9 mouse cellular contexts compared by ENCODE assay signal in genomic region chr15:27779398-27779797, GRCm38 (mm10).
DNase-seq lines count a peak whose midpoint lies in the region; ATAC-seq lines count a peak whose summit lies in the region.
"Had no signal": no experiment of that assay in that cellular context is flagged by ENCODE, and none has a peak within 500 bp of the region (broad histone marks: within the 10 kb centered on the region; RNA-seq: fewer than 3 reads in every experiment).

No protein-coding gene starts in this region.

- no peak overlapping the region for H3K9ac ChIP-seq in lung, embryonic 16.5 days (ENCODE audit: low read length)
- no peak overlapping the region for H3K9ac ChIP-seq in forebrain, embryonic 15.5 days (replicated peaks)
- no peak overlapping the region for H3K9ac ChIP-seq in stomach, embryonic 15.5 days

- no peaks in the 10 kb centered on the region for H3K36me3 ChIP-seq in lung, embryonic 16.5 days (ENCODE audit: control insufficient read depth, insufficient read depth, low read length)
- H3K36me3 ChIP-seq in forebrain, embryonic 15.5 days: no peaks in the 10 kb centered on the region
- no peaks in the 10 kb centered on the region for H3K36me3 ChIP-seq in stomach, embryonic 15.5 days

- WGBS in lung, embryonic 16.5 days: 36% methylated on average over 11 of the region's 11 CpGs
- WGBS in forebrain, embryonic 15.5 days: 40% methylated on average over 11 of the region's 11 CpGs
- WGBS in stomach, embryonic 15.5 days: 47% methylated on average over 11 of the region's 11 CpGs

- H3K27me3 ChIP-seq in lung, embryonic 16.5 days (ENCODE audit: control insufficient read depth, insufficient read depth, low read depth, low read length): no peaks in the 10 kb centered on the region
- H3K27me3 ChIP-seq in forebrain, embryonic 15.5 days: no peaks in the 10 kb centered on the region
- H3K27me3 ChIP-seq in stomach, embryonic 15.5 days (replicated peaks): no peaks in the 10 kb centered on the region
- H3K27me3 ChIP-seq: Patski had no signal

- H3K4me1 ChIP-seq in lung, embryonic 16.5 days (replicated peaks; ENCODE audit: control insufficient read depth, insufficient read depth, low read length): peaks cover 78% of the 10 kb centered on the region
- H3K4me1 ChIP-seq in forebrain, embryonic 15.5 days: peaks cover 68% of the 10 kb centered on the region
- peaks cover 63% of the 10 kb centered on the region for H3K4me1 ChIP-seq in stomach, embryonic 15.5 days

- H3K9me3 ChIP-seq in lung, embryonic 16.5 days (ENCODE audit: control insufficient read depth, low read length): no peaks in the 10 kb centered on the region
- H3K9me3 ChIP-seq in forebrain, embryonic 15.5 days: no peaks in the 10 kb centered on the region
- no peaks in the 10 kb centered on the region for H3K9me3 ChIP-seq in stomach, embryonic 15.5 days
- H3K9me3 ChIP-seq: megakaryocyte, embryonic 14.5 days had no signal

- no peak overlapping the region for H3K4me3 ChIP-seq in lung, embryonic 16.5 days (ENCODE audit: low read length)
- H3K4me3 ChIP-seq in forebrain, embryonic 15.5 days: no peak overlapping the region
- no peak overlapping the region for H3K4me3 ChIP-seq in stomach, embryonic 15.5 days (replicated peaks)
- H3K4me3 ChIP-seq: megakaryocyte, embryonic 14.5 days had no signal

- no peak for DNase-seq in lung, postnatal 36 days
- peak; percentile 36 to 42 for DNase-seq in kidney, postnatal 25 days
- DNase-seq in spleen, postnatal 36 days (ENCODE audit: low spot score in 2 of 2): no peak
- no peak for DNase-seq in thymus, postnatal 25 days

- no peak overlapping the region for H3K4me2 ChIP-seq in lung, embryonic 16.5 days (ENCODE audit: low read depth, low read length)
- H3K4me2 ChIP-seq in forebrain, embryonic 15.5 days (replicated peaks): no peak overlapping the region
- H3K4me2 ChIP-seq in stomach, embryonic 15.5 days: no peak overlapping the region

- no peak for ATAC-seq in lung, embryonic 16.5 days (ENCODE audit: low read depth)
- ATAC-seq in forebrain, embryonic 15.5 days (replicated peaks): 0 out of 2 replicates have a peak, but pooled peaks have one; percentile 6
- ATAC-seq in stomach, embryonic 15.5 days (ENCODE audit: insufficient read depth, low FRiP score, low read depth): no peak

- H3K27ac ChIP-seq in lung, embryonic 16.5 days (ENCODE audit: low read length): peak overlapping the region; percentile 86
- peak overlapping the region; percentile 29; the same call in 1 of the 2 replicates for H3K27ac ChIP-seq in forebrain, embryonic 15.5 days (replicated peaks)
- peak overlapping the region; percentile 95 for H3K27ac ChIP-seq in stomach, embryonic 15.5 days

Comparison
In these comparisons a context has a peak if more than half of its experiments do, and no peak if none do; other contexts are left out.
1. H3K27ac ChIP-seq: peak in every context shown above with its lines; median percentile 95 in stomach, embryonic 15.5 days; 86 in lung, embryonic 16.5 days; 29 in forebrain, embryonic 15.5 days.
2. DNase-seq: peak in kidney, postnatal 25 days (2 of 2); none in lung, postnatal 36 days (single experiment), spleen, postnatal 36 days (0 of 2) and thymus, postnatal 25 days (single experiment).